Mouse (Mus musculus) hindbrain, embryonic 12.5 days (tissue): ENCODE data around the gene Nfkbib. TPM values are rescaled to one million over a fixed set of nuclear protein-coding genes. Genes with fewer than 3 reads are reported as not detected.

Experiments used
- ATAC-seq: fragments of 200-750 bp; cut with Nextera tagmentation; 2 replicates; pipeline ENCODE4 v1.8.0; 2017; ENCODE audit warnings: moderate TSS enrichment; ENCODE audit not compliant: low FRiP score
- H3K27ac ChIP-seq: fragments of 300-500 bp; sonication (generic); 2 replicates; pipeline ENCODE4 v1.5.1; 2016; ENCODE audit warnings: mild to moderate bottlenecking
- H3K27me3 ChIP-seq: fragments of 300-500 bp; sonication (generic); 2 replicates; pipeline ENCODE4 v1.6.1; 2016; ENCODE audit warnings: mild to moderate bottlenecking
- H3K36me3 ChIP-seq: fragments of 300-500 bp; sonication (generic); 2 replicates; pipeline ENCODE4 v1.6.1; 2016; ENCODE audit warnings: mild to moderate bottlenecking
- H3K4me1 ChIP-seq: fragments of 300-500 bp; sonication (generic); 2 replicates; pipeline ENCODE4 v1.6.1; 2016
- H3K4me2 ChIP-seq: fragments of 300-500 bp; sonication (generic); replicated peaks from 2 replicates; pipeline ENCODE4 v1.6.1; 2016; ENCODE audit warnings: mild to moderate bottlenecking
- H3K4me3 ChIP-seq: fragments of 300-500 bp; sonication (generic); 2 replicates; pipeline ENCODE4 v1.5.1; 2016; ENCODE audit warnings: mild to moderate bottlenecking
- H3K9ac ChIP-seq: fragments of 300-500 bp; sonication (generic); 2 replicates; pipeline ENCODE4 v1.6.1; 2016; ENCODE audit warnings: mild to moderate bottlenecking, moderate library complexity
- H3K9me3 ChIP-seq: fragments of 300-500 bp; sonication (generic); replicated peaks from 2 replicates; pipeline ENCODE4 v1.6.1; 2016; ENCODE audit warnings: mild to moderate bottlenecking
- WGBS: fragments of 180-500 bp; shearing (Covaris S2); methylation state at CpG from one replicate; pipeline ENCODE4 v1.1.7; 2016; 5-methylcytosine and 5-hydroxymethylcytosine counted together
- polyA plus RNA-seq: library from polyadenylated mRNA; unstranded; fragments of >200 nt; fragmentation: Nextera tagmentation; extraction: Ambion mirVana; gene quantifications from 2 replicates; pipeline ENCODE4 v1.2.1, GENCODE M21; 2016

Nfkbib gene
- polyA plus RNA-seq, 1 experiment from 2014 or later, result 43.0 TPM

GRCm38 (mm10) chr7:28726600-28726999 lies 40.7 kb downstream of the Nfkbib start:
- H3K36me3 ChIP-seq, result no peaks in the 10 kb centered on the region
- ATAC-seq, result no peak; the same call in 1 of the 2 replicates
- H3K27ac ChIP-seq, result no peak overlapping the region
- H3K27me3 ChIP-seq, result peaks cover 2% of the 10 kb centered on the region
- no peak overlapping the region for H3K9ac ChIP-seq
- H3K4me2 ChIP-seq, result peak overlapping the region; percentile 26; the same call in 1 of the 2 replicates
- no peak overlapping the region for H3K4me3 ChIP-seq
- H3K9me3 ChIP-seq, result peaks cover 8% of the 10 kb centered on the region
- H3K4me1 ChIP-seq, result no peaks in the 10 kb centered on the region
- WGBS, result 8% methylated on average over 14 of the region's 14 CpGs

GRCm38 (mm10) chr7:28724613-28725012 lies 42.7 kb downstream of the Nfkbib start:
- H3K36me3 ChIP-seq, result no peaks in the 10 kb centered on the region
- WGBS, result 91% methylated on average over 2 of the region's 2 CpGs
- H3K4me3 ChIP-seq, result no peak overlapping the region
- H3K4me1 ChIP-seq, result no peaks in the 10 kb centered on the region
- no peak overlapping the region for H3K9ac ChIP-seq
- H3K27me3 ChIP-seq, result no peaks in the 10 kb centered on the region
- H3K9me3 ChIP-seq, result no peaks in the 10 kb centered on the region
- ATAC-seq, result no peak
- no peak overlapping the region for H3K27ac ChIP-seq
- H3K4me2 ChIP-seq, result no peak overlapping the region

GRCm38 (mm10) chr7:28722079-28722478 lies 45.2 kb downstream of the Nfkbib start:
- H3K36me3 ChIP-seq, result no peaks in the 10 kb centered on the region
- no peak overlapping the region for H3K4me2 ChIP-seq
- ATAC-seq, result no peak
- H3K4me3 ChIP-seq, result no peak overlapping the region
- H3K27me3 ChIP-seq, result no peaks in the 10 kb centered on the region
- H3K9me3 ChIP-seq, result no peaks in the 10 kb centered on the region
- H3K27ac ChIP-seq, result no peak overlapping the region
- 93% methylated on average over 7 of the region's 7 CpGs for WGBS
- H3K4me1 ChIP-seq, result peaks cover under 1% of the 10 kb centered on the region; the same call in 1 of the 2 replicates
- no peak overlapping the region for H3K9ac ChIP-seq

GRCm38 (mm10) chr7:28720753-28721537 lies 46.4 kb downstream of the Nfkbib start:
- Histone ChIP-seq H3K4me1 (peaks cover 4% of the 10 kb centered on the region; the same call in 1 of the 2 replicates), H3K9me3 (no peaks in the 10 kb centered on the region), H3K27ac (no peak overlapping the region), H3K9ac (no peak overlapping the region), H3K36me3 (no peaks in the 10 kb centered on the region), H3K4me3 (no peak overlapping the region), H3K4me2 (no peak overlapping the region), H3K27me3 (no peaks in the 10 kb centered on the region)
- WGBS, result 69% methylated on average over 3 of the region's 3 CpGs
- no peak for ATAC-seq

GRCm38 (mm10) chr7:28719650-28720049 lies 47.7 kb downstream of the Nfkbib start:
- Histone ChIP-seq H3K4me3 (no peak overlapping the region), H3K27me3 (no peaks in the 10 kb centered on the region), H3K9me3 (no peaks in the 10 kb centered on the region), H3K27ac (no peak overlapping the region), H3K4me1 (peaks cover 4% of the 10 kb centered on the region; the same call in 1 of the 2 replicates), H3K9ac (no peak overlapping the region), H3K36me3 (no peaks in the 10 kb centered on the region), H3K4me2 (no peak overlapping the region)
- 88% methylated on average over 2 of the region's 2 CpGs for WGBS
- ATAC-seq, result no peak

GRCm38 (mm10) chr7:28719159-28719558 lies 48.2 kb downstream of the Nfkbib start:
- no peaks in the 10 kb centered on the region for H3K27me3 ChIP-seq
- H3K4me3 ChIP-seq, result no peak overlapping the region
- H3K4me2 ChIP-seq, result no peak overlapping the region
- no peak overlapping the region for H3K27ac ChIP-seq
- H3K9ac ChIP-seq, result no peak overlapping the region
- H3K9me3 ChIP-seq, result no peaks in the 10 kb centered on the region
- peaks cover 4% of the 10 kb centered on the region; the same call in 1 of the 2 replicates for H3K4me1 ChIP-seq
- 66% methylated on average over 4 of the region's 4 CpGs for WGBS
- ATAC-seq, result no peak
- no peaks in the 10 kb centered on the region for H3K36me3 ChIP-seq

GRCm38 (mm10) chr7:28717726-28718125 lies 49.6 kb downstream of the Nfkbib start:
- Histone ChIP-seq H3K4me3 (no peak overlapping the region), H3K36me3 (no peaks in the 10 kb centered on the region), H3K9me3 (no peaks in the 10 kb centered on the region), H3K4me1 (peaks cover 4% of the 10 kb centered on the region; the same call in 1 of the 2 replicates), H3K27me3 (no peaks in the 10 kb centered on the region), H3K27ac (no peak overlapping the region), H3K9ac (no peak overlapping the region), H3K4me2 (peak overlapping the region; percentile 68; the same call in 1 of the 2 replicates)
- WGBS, result 87% methylated on average over 10 of the region's 10 CpGs
- no peak for ATAC-seq

GRCm38 (mm10) chr7:28716590-28717281 lies 50.6 kb downstream of the Nfkbib start, which contains the start of gene Fbxo17:
Gene Fbxo17, plus strand, starts transcription at chr7:28716804.
- H3K9ac ChIP-seq, result peak within 1 kb of the TSS; percentile 61
- peak; percentile 76 for ATAC-seq
- peak within 1 kb of the TSS; percentile 68 for H3K4me2 ChIP-seq
- H3K9me3 ChIP-seq, result no peaks in the 10 kb centered on the region
- peaks cover 4% of the 10 kb centered on the region; the same call in 1 of the 2 replicates for H3K4me1 ChIP-seq
- WGBS, result 4% methylated on average over 36 of the region's 36 CpGs
- H3K27ac ChIP-seq, result peak within 1 kb of the TSS; percentile 8; the same call in 1 of the 2 replicates
- no peaks in the 10 kb centered on the region for H3K27me3 ChIP-seq
- H3K4me3 ChIP-seq, result peak within 1 kb of the TSS; percentile 41
- no peaks in the 10 kb centered on the region for H3K36me3 ChIP-seq

GRCm38 (mm10) chr7:28715598-28715997 lies 51.7 kb downstream of the Nfkbib start:
- Histone ChIP-seq H3K36me3 (no peaks in the 10 kb centered on the region), H3K4me3 (no peak overlapping the region), H3K27ac (no peak overlapping the region), H3K4me2 (no peak overlapping the region), H3K9ac (no peak overlapping the region), H3K27me3 (no peaks in the 10 kb centered on the region), H3K4me1 (peaks cover 4% of the 10 kb centered on the region; the same call in 1 of the 2 replicates), H3K9me3 (no peaks in the 10 kb centered on the region)
- ATAC-seq, result no peak
- WGBS, result 95% methylated on average over 2 of the region's 2 CpGs

- ATAC-seq, result no peak
Measured at GRCm38 (mm10) chr7:28714667-28715066, 52.6 kb downstream of the Nfkbib start.

GRCm38 (mm10) chr7:28710962-28711361 lies 56.4 kb downstream of the Nfkbib start:
- no peak overlapping the region for H3K4me3 ChIP-seq
- H3K4me2 ChIP-seq, result no peak overlapping the region
- WGBS, result 66% methylated on average over 3 of the region's 3 CpGs
- no peak for ATAC-seq
- H3K27me3 ChIP-seq, result no peaks in the 10 kb centered on the region
- H3K9me3 ChIP-seq, result no peaks in the 10 kb centered on the region
- H3K27ac ChIP-seq, result no peak overlapping the region
- H3K36me3 ChIP-seq, result no peaks in the 10 kb centered on the region
- H3K9ac ChIP-seq, result no peak overlapping the region
- H3K4me1 ChIP-seq, result no peaks in the 10 kb centered on the region

More at GRCm38 (mm10) chr7:28714667-28715066, 52.6 kb downstream of the Nfkbib start:
- WGBS, result 83% methylated on average over 5 of the region's 5 CpGs
- Histone ChIP-seq H3K9ac (no peak overlapping the region), H3K27me3 (no peaks in the 10 kb centered on the region), H3K4me2 (no peak overlapping the region), H3K4me3 (no peak overlapping the region), H3K4me1 (peaks cover 4% of the 10 kb centered on the region; the same call in 1 of the 2 replicates), H3K36me3 (no peaks in the 10 kb centered on the region), H3K9me3 (no peaks in the 10 kb centered on the region), H3K27ac (no peak overlapping the region)

GRCm38 (mm10) chr7:28709454-28709853 lies 57.9 kb downstream of the Nfkbib start:
- no peak overlapping the region for H3K4me3 ChIP-seq
- no peaks in the 10 kb centered on the region for H3K27me3 ChIP-seq
- no peaks in the 10 kb centered on the region for H3K4me1 ChIP-seq
- H3K9ac ChIP-seq, result no peak overlapping the region
- no peaks in the 10 kb centered on the region for H3K36me3 ChIP-seq
- no peak overlapping the region for H3K27ac ChIP-seq
- H3K4me2 ChIP-seq, result no peak overlapping the region
- H3K9me3 ChIP-seq, result no peaks in the 10 kb centered on the region
- ATAC-seq, result no peak
